Mouse (Mus musculus): ENCODE measurements at regions not wholly inside any gene's neighbourhood (a gene's known extent, or its start where the extent isn't known, plus 50 kb on each side); places are given as distances from the start of the nearest gene placed in this dataset.

DNA sequence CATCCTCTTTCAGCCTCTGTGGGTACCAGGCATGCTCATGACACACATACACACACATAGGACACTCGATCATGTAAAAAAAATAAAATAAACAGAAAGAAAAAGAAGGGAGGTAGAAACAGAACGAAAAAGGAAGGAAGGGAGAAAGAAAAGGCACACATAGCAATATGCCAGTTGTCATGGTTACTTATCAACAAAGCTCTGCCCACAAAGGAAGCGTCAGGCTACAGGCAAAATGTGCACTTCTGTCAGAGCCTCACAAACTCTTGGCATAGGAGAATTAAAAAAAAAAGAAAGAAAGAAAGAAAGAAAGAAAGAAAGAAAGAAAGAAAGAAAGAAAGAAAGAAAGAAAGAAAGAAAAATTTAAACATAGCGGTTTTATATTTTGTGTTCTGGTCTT lies 56.9 kb upstream of the Sox2 start:
- no peak for DNase-seq

DNA sequence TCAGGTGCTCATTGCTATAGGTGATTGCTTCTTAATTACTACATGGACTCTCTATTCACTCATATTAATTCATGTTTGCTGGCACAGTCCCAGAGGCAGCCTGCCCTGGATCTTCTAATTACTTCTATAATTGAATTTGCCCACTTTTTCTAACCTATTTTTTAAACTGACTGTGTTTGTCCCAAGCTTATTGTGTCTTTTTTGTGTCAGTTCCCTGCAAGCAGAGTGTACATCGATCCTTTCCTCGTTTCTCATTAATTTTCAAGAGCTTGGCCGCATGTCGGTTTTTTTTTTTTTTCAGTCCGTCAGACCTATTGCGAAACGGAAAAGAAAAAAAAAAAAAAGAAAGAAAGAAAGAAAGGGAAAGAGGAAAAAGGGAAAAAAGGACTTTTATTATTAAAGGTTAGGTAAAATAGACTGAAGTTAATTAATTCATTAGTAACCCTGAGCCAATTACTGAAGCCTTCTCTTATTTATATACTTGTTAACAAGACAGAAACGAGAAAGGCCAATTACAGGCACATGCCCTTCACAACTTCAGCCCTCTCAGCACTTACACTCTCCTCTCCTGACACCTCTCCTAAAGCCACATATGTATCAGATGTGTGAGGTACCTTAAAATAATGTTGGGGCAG lies 72.2 kb upstream of the Sox2 start:
- DNase-seq, result no peak

DNA sequence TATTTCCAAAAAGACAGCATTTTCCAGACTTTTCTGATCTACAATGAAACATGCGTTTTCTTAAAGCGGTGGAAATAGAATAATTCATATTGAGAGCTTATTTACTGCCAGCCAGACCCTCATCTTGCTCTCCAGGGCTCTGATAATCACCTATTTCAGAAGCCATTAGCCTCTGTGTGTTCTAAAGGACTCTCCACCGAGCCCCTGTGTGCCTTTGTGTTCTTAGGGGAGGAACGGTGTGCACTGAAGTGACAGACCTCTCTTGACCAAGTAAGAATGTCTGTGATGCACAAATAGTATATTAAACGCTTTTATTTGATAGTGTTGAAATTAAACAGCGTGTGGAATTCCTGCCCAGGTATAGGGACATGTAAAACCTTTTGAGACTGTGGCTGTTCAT lies 73.1 kb upstream of the Sox2 start:
- DNase-seq, result no peak

DNA sequence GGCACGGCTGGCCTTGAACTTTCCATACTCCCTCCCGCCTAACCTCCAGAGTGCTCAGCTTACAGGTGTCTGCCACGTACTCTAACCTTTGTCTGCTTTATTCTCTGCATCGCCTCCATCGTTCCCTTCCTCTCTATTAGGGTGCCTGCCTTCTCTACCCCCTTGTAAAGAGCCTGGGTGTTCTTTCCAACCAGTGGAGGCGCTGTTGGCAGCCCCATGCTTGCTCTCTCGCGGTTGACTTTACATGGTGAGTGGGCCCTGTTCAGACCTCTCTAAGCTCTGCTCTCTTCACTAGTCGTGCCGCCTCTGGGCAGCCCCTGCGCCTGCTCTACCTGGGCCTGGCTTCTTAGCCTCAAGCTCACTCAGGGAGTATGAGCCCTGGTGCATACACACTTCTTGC lies 74.0 kb upstream of the Sox2 start:
- DNase-seq, result no peak

DNA sequence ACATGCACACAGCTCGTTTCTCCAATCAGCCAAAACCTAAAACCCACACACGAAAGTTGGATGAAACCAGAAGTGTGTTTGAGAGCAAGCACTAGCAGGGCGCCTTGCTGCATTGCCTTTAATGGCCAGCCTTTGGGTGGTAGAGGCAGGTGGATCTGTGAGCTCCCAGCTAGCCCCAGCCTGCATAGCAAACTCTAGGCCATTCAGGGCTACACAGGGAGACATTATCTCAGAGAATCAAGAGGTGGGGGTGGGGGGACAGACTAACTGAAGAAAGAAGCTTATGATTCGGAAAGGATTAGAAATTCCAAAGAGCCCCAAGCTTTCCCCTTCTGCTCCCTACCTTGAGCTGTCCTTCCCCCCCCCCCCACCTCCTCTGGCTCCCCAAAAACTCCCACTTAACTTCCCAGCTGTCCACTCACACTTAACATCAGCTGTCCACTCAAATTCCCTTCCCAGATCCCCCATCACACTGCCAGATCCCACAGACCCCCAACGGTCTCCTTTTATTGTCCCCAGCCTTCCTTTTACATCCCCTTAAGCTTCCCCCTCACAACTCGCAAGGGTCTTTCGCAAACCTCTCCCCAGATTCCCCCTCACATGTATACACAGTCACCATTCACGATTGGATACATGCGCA lies 75.4 kb upstream of the Sox2 start:
- DNase-seq, result no peak

DNA sequence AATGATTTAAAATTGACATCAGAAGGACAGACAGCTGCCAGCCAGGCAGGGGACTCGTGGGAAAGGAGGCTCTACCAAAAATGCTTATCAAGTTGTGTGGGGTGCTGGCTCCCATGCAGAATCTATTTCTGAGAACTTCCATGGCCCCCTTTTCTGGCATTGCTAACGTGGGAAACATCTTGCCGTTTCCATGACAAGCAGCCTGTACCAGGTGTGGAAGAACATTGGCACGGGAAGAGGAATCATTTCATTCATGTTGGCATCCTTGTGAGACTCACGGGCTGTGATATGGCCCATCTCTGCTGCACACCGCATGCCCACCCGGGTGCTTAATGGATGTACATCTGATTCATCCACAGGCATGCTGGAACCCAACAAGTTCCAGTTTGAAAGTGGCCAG lies 76.9 kb upstream of the Sox2 start:
- DNase-seq, result no peak

DNA sequence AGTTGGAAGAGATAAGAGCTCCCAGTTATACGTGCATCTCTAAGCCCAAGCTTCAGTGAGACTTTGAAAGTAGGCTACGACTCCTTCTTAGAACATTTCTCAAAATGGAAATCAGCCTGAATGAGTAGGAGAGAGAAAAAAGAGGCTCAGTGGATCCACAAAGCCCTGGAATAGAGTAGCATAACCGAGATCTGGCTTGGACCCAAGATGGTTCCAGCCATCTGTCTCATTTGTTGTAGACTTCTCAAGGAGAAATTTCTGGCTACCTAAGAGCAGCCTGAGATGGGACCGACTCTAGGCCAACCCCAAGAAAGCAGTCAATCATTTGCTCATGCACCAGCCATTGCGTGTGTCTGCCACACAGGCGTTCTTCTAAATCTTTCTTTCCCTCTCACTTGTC lies 78.1 kb upstream of the Sox2 start:
- DNase-seq, result no peak

DNA sequence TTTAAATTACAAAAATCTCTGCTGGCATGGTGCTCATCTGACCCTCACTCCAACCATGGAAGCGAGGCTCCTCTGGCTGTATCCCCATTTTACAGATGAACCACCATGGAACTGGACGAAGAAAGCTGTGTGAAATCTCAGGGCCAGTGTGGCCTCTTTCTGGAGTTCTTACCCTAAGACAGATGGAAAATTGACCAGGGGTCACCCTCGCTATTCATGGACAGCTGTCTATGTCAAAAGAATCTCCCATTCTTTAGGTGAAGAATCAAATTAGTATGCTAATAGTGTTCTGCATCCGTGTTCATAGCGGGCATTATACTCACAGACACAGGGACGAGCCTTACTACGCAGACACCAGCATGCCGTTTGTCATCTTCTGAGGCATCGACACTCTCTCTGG lies 78.6 kb upstream of the Sox2 start:
- DNase-seq, result no peak

DNA sequence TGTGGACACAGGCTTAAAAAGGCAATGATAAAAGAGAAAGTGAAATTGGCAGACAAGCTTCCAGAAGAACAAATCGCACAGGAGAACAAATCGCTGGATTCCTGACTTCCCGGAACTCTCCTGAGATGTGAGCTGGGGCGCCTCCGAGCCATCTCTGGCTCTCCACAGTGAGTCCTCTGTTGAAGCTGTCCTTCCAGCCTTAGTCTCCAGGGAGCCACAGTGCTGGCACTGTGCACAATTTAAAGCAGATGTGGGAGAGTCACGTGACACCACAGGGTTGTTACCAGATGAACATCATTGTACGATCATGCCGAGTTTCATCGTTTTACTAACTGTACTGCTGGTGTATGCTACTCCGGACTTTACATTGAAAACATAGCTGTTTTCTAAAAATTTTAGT lies 80.2 kb upstream of the Sox2 start:
- DNase-seq, result no peak

DNA sequence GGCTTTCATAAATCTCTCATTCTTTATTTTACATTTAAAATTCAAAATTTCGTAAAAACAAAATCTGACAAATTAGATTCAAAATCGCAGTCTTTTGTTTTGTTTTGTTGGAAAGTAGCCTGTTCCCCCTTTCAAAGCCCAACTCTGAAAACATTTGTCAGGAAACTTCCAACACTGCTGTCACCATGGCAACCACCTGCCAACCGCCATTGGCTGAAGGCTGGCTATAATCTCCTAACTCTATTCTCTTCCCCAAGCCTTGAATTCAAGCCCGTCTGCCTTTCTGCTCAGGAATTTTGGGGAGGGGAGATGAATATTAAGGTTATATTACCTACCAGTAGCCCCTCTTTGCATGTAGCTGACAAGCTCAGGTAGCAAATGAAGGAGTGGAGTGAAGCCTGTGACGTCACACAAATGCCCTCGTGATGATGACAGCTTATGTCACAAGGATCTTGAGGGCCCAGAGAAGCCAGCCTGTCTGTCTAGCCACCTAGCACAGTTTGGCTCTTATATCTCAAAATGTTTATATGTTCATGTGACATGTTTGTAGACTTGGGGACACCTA lies 82.0 kb upstream of the Sox2 start:
- no peak for DNase-seq

DNA sequence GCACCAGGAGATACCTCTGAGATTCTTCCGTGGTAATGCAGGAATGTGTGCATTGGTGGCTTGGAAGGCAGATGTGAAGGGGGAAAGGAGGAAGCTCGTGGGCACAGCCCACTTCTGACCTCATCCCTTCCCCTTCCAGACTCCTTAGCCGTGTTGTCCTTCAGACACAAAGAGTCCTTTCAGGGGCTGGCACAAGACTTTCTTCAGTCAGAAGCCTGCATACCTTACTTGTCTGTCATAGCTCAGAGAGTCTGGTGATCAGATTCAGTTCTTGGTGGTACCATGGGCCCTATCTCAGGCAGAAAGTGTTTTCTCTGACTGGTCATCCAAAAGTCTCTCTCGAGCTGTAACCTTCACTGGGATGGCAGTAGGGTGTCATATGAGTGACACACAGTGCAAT lies 84.8 kb upstream of the Sox2 start:
- DNase-seq, result no peak

DNA sequence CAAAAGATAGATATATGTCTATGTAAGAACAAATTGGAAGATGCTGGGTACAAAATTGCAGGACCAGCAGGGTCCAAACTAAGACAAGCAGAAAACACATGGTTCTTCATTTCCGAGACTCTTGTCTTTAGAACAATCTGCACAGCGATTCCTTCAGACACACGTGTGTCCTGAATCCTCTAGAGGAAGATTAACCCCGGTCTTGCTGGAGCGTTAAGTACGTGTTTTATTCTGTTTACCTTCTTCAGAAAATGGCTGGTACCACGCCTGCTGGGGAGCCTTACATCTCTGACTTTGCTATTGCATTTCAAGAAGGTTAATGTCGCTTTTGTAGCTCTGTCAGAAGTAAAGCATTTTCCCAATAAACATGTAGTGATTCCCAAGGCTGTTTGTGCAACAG lies 87.3 kb upstream of the Sox2 start:
- no peak for DNase-seq

DNA sequence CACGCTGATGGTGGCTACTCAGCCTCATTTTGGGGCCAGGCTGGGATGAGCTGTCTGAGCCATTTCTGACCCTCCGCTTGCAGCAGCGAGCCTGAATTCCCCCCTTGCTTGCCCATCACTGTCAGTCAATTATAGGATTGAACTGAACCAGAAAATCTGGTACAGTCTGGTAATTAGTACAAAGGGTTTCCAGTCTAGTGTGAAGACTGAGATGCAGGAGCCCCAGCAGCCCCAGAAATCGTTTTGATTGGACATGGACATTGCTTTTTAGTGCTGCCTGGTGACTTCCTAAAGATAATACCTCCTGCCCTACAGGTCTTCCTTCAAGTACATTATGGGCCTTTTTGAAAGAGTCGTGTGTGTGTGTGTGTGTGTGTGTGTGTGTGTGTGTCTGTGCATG lies 88.5 kb upstream of the Sox2 start:
- no peak for DNase-seq

DNA sequence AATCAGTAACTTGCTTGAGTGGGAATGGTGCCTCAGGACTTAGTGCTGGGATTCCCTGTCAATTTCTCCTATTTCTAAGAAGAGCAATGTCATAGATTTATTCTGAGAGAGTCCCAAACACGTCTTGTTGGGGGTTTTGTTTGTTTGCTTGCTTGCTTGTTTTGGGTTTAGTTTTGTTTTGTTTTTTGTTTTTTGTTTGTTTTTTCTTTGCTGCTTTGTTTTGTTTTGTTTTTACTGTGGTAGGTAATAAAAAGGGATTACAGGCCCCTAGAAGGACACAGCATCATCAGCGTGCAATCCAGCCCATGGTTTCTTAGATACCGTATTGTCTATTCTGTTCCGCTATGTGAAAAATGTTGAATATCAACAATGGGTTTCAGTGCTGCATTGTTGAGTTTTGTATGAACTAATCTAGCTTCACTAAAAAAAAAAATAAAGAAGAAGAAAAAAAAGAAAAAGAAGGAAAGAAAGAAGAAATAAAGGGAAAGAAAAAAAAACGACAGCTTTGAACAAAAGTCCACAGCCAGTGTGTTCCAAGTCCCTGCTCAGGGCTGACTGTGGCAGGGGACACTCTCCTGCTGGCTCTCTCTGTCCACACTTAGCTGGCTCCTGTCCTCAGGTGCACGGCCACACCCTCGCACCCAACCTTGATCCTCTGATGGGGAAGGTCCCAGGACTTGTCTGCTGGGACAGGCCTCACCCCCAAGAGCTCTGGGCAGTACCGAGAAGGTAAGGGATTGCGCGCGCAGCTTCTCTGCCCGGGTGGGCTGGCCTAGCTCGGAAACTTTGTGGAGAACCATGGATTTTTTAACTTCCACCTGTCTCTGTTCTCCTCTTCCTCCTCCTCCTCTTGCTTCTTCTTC lies 90.1 kb upstream of the Sox2 start:
- DNase-seq, result no peak

DNA sequence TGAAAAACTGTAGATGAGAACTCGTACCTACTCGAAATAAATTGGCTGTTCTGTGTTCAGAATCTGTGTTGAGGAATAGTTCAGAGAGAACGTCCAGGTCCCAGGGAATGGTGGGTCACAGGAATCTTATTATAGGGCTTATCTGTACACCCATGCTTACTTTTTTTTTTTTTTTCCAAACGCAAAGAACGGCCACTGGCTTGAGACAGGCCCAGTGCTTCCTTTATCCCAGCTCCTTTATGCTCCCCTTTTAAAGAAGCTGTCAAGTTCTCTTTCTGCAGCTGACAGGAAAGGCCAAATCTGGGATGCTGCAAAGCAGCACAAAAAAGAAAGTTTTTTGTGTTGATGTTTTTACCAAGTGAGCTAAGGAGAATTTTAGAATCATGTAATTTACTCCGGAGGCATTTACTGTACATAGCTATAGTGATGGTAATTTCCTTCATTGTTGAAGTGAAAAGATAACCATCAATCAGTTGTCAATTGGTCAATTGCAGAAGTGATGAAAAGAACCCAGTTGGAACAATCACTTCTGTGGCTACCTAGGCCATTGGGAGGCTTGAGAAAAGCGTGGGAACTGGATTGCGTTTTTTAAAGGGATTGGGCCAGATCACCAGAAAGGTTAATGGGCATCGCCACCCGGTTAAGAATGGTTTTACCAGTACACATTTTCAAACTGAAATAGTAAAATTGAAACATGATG lies 91.2 kb upstream of the Sox2 start:
- no peak for DNase-seq

DNA sequence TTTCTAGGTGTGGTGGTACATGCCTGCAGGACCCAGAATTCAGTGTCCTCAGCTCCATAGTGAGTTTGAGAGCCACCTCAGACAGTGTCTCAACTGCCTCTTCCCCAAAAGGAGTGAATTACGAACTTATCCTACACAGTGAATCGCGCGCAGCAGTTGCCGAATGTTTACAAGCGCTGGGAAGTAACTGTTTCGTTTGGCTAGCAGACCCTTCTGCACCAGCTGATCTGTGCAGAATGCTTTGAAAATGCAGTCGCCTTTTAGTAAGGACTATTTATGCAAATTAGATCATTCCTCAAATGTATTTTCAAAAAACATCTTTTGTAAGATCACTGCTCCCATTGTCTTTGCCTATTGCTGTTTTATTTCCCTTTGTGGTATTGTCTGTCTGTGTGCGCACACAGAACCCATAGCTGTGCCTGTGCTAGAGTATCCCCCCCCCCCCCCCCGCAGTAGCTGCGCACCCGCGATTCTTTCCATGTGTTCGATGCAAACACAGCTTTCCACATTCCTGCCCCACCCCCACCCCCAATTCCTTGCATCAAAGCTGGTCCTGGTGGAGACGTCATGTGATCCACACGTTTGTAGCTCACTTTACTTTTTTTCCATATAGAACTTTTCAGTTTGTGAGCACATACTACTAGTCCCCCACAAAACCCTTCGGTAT lies 97.5 kb upstream of the Sox2 start:
- no peak for DNase-seq

DNA sequence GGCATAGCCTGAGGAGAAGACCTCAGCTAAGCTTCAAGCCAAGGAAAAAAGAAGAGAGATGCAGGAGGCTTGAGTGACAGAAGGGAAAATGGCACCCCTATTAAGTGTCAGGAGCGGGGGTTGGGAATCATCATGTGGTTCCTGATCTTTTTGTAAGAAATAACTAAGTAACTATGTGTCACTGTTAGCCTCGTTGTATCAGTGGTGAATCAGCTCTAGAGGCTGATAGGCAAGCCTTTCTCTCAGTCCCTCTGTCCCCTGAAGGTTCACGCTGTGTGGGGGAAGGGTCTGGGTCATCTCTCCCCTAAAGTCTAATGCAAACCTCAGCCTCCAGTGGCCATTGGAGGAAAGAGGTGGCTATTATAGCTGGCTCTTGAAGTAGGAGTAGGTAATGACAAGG lies 99.1 kb upstream of the Sox2 start:
- no peak for DNase-seq

DNA sequence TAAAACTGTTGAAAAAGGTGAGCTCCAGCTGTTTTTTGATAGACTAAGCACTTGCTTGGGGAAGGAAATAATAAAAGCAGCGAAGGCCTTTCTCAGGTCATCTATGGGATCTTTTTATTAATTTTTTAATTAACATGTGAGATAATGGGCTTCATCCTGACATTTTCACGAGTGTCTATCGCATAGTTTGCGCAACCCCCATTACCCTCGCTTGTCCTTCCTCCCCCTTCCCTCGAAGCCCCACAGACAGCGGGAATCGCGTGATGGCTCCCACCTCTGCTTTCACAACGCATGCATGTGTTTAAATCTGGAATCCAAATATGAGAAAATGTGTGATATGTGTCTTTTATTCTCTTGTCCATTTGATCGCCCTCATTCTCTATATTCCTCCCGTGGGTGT lies 100.0 kb upstream of the Sox2 start:
- no peak for DNase-seq

DNA sequence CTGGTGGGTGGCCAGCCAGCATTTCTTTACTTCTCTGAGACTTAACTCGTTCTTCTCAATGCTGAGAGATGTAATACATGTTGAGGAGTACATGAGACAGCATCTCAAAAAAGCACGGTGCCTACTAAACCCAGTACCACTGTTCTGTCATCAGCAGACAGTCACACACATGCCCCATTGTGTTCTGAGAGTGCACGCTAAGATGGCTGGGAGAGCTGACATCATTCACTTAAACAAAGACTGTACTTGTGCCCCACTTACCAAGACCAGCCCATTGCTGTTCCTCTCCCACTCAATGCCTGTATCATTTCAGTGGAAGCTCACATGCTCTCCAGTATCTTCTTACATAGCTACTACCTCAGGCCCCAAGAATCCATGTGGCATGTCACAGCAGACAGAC lies 117.8 kb upstream of the Sox2 start:
- no peak for DNase-seq

DNA sequence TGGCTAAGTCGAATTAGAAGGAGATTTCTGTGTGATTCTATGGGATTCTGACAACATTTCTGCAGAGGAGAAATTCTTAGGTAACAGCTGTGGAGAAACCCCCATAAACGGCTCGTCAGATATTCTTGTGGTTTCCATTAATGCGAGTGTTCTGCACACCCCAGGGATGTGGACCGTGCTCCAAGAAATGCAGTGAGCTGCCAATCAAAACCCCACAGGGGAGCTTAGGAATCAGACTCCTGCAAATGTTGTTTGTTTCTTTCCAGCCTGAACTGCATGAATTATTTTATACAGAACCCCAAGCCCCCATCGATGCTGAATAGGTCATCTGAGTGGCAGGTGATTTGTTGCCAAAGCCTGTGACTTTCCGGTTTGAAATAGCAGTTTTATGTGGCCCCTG lies 118.4 kb upstream of the Sox2 start:
- DNase-seq, result no peak

DNA sequence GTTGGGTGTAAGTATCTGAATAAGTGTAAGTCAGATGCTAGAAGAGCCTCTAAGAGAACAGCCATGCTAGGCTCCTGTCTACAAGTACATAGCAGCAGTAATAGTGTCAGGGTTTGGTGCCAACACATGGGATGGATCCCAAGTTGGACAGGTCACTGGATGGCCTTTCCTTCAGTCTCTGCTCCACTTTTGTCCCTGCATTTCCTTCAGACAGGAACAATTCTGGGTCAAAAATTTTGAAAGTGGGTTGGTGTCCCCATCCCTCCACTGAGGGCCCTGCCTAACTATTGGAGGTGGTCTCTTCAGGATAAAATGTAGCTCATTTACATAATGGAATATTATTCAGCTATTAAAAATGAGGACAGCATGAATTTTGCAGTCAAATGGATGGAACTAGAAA lies 122.7 kb upstream of the Sox2 start:
- no peak for DNase-seq

DNA sequence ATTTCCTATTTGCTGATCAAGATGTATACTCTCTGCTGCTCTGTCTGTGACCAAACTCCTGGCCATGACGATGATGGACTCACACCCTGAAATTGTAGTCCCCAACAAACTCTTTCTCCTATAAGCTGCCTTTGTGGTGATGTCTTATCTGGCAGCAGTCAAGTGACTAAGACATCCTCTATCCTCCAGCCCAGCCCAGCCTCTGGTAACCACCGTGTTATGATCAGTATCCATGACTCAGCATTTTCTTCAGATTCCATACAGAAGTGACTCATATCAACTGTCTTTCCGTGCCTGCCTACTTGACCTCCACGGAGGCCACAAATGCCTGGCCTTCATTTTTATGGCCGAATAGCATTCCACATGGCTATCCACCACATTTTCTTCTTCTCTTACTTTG lies 124.5 kb upstream of the Sox2 start:
- DNase-seq, result no peak

All from kidney, adult 18-20 months (tissue).